In the genomic region with DNA sequence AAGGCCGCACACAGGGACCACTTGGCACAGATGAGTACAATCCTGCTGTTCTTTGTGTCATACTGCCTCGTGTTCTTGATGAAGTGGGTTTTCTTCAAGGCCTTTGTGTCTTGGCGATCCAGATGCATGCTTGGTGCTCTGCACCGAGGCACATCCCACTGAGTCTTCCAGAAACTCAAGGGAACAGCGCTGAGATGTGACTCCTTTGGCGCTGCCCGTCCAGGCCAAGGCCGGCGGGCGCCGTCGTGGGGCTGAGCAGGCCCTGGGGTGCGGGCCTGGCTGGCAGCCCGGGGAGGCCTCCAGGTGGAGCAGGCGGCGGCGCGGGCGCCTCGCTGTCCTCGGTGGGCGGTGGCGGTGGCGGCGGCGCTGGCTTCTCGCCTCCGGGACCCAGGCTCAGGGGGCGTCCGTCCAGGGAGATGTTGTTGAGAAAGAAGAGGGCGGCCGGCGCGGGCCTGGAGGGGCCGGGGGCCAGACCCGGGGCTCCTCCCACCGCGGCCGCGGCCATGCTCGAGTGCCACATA, we compare ENCODE assay signal across 7 mouse cellular contexts. TPM values are rescaled to one million over a fixed set of nuclear protein-coding genes. Genes with fewer than 3 reads are reported as not detected.
DNase-seq lines count a peak whose midpoint lies in the region; ATAC-seq and TF ChIP-seq lines count a peak whose summit lies in the region.

No protein-coding gene starts in this region.

- no peaks in the 10 kb centered on the region for H3K36me3 ChIP-seq in lung, postnatal 0 days (ENCODE audit: insufficient read depth, low read length)
- no peaks in the 10 kb centered on the region for H3K36me3 ChIP-seq in forebrain, embryonic 15.5 days
- no peaks in the 10 kb centered on the region for H3K36me3 ChIP-seq in liver, embryonic 16.5 days (ENCODE audit: control insufficient read depth, insufficient read depth)

- no peaks in the 10 kb centered on the region for H3K4me1 ChIP-seq in lung, postnatal 0 days (ENCODE audit: insufficient read depth, low read depth, low read length)
- peaks cover 5% of the 10 kb centered on the region; the same call in 1 of the 2 replicates for H3K4me1 ChIP-seq in forebrain, embryonic 15.5 days
- no peaks in the 10 kb centered on the region for H3K4me1 ChIP-seq in liver, embryonic 16.5 days (ENCODE audit: control insufficient read depth, low read depth, low read length)

- 20% methylated on average over 27 of the region's 41 CpGs for WGBS in lung, postnatal 0 days
- 13% methylated on average over 41 of the region's 41 CpGs for WGBS in forebrain, embryonic 15.5 days
- 23% methylated on average over 41 of the region's 41 CpGs for WGBS in liver, embryonic 16.5 days (ENCODE audit: insufficient replicate concordance)

- TF ChIP-seq EP300 in lung, postnatal 0 days (IDR thresholded peaks at IDR 0.05), result no peak

- no peaks in the 10 kb centered on the region for H3K27me3 ChIP-seq in lung, postnatal 0 days (replicated peaks; ENCODE audit: insufficient read depth, low read length)
- H3K27me3 ChIP-seq in forebrain, embryonic 15.5 days, result no peaks in the 10 kb centered on the region; the same call in 1 of the 2 replicates
- H3K27me3 ChIP-seq in liver, embryonic 16.5 days (ENCODE audit: control insufficient read depth, insufficient read depth, low read depth, low read length), result peaks cover 3% of the 10 kb centered on the region; the same call in 1 of the 2 replicates

- H3K9me3 ChIP-seq in lung, postnatal 0 days (ENCODE audit: low read length), result no peaks in the 10 kb centered on the region
- H3K9me3 ChIP-seq in forebrain, embryonic 15.5 days, result no peaks in the 10 kb centered on the region; the same call in 1 of the 2 replicates
- H3K9me3 ChIP-seq in liver, embryonic 16.5 days (replicated peaks; ENCODE audit: control insufficient read depth, low read length), result no peaks in the 10 kb centered on the region

- no peak for DNase-seq in lung, postnatal 0 days (ENCODE audit: low spot score)
- no peak for DNase-seq in lung, adult 18-20 months
- DNase-seq in layer of hippocampus, postnatal 14 days (ENCODE audit: low spot score in 2 of 2), result no peak
- no peak for DNase-seq in cerebellum, postnatal 36 days

- ATAC-seq in lung, postnatal 0 days, result peak; percentile 52
- peak; percentile 63 for ATAC-seq in forebrain, embryonic 15.5 days (replicated peaks)
- ATAC-seq in liver, embryonic 16.5 days (ENCODE audit: low read depth), result no peak
- ATAC-seq in erythroid progenitor cell, adult 5-6 weeks (replicated peaks; ENCODE audit: low FRiP score, poor library complexity, severe bottlenecking), result no peak

- peak overlapping the region; percentile 18; the same call in 1 of the 2 replicates for H3K4me3 ChIP-seq in lung, postnatal 0 days (ENCODE audit: low read depth, low read length)
- H3K4me3 ChIP-seq in forebrain, embryonic 15.5 days, result peak overlapping the region; percentile 36
- H3K4me3 ChIP-seq in liver, embryonic 16.5 days (ENCODE audit: low read depth, low read length), result peak overlapping the region; percentile 19; the same call in 1 of the 2 replicates

- no peak for TF ChIP-seq CTCF in lung, postnatal 0 days (IDR thresholded peaks at IDR 0.05)

- peak overlapping the region; percentile 50 for H3K4me2 ChIP-seq in lung, postnatal 0 days (replicated peaks; ENCODE audit: low read depth, low read length)
- H3K4me2 ChIP-seq in forebrain, embryonic 15.5 days (replicated peaks), result peak overlapping the region; percentile 53
- 0 out of 2 replicates have a peak overlapping the region, but pooled peaks have one; percentile 27 for H3K4me2 ChIP-seq in liver, embryonic 16.5 days (ENCODE audit: low read depth, low read length)

- no peak overlapping the region for H3K9ac ChIP-seq in lung, postnatal 0 days (replicated peaks; ENCODE audit: low read depth)
- H3K9ac ChIP-seq in forebrain, embryonic 15.5 days (replicated peaks), result peak overlapping the region; percentile 26; the same call in 1 of the 2 replicates
- H3K9ac ChIP-seq in liver, embryonic 16.5 days (ENCODE audit: low read depth, low read length), result no peak overlapping the region

- H3K27ac ChIP-seq in lung, postnatal 0 days (ENCODE audit: low read length), result no peak overlapping the region
- no peak overlapping the region for H3K27ac ChIP-seq in forebrain, embryonic 15.5 days (replicated peaks)
- no peak overlapping the region for H3K27ac ChIP-seq in liver, embryonic 16.5 days (ENCODE audit: low read length)

RNA-seq across cellular contexts. Expression of a gene that starts 6.1 kb away (rescaled TPM):
- 12.5 and 12.9 TPM in 2 replicates for polyA plus RNA-seq in lung, postnatal 0 days (2015; fragmentation: Nextera tagmentation; extraction: Ambion mirVana)
- polyA plus RNA-seq in forebrain, embryonic 15.5 days (2015; fragmentation: Nextera tagmentation; extraction: Ambion mirVana), result 33.3 and 35.1 TPM in 2 replicates
- 5.7 and 6.3 TPM in 2 replicates for polyA plus RNA-seq in liver, embryonic 16.5 days (2015; fragmentation: Nextera tagmentation; extraction: Ambion mirVana)
- total RNA-seq in erythroid progenitor cell, adult 5-6 weeks (2015; ENCODE audit: low replicate concordance), result 1.4 TPM in 1 of 2 replicates, not detected in the other
- total RNA-seq in erythroid progenitor cell, adult 5-6 weeks (2017; ENCODE audit: low replicate concordance), result 0.53 TPM in 1 of 2 replicates, not detected in the other
- total RNA-seq in layer of hippocampus, postnatal 14 days (2021), result 10 to 100 TPM; 32.4 to 33.3 TPM

RNA-seq across cellular contexts. Expression of a gene that starts 30.4 kb away (rescaled TPM):
- polyA plus RNA-seq in lung, postnatal 0 days (2015; fragmentation: Nextera tagmentation; extraction: Ambion mirVana), result not detected in 2 replicates
- polyA plus RNA-seq in forebrain, embryonic 15.5 days (2015; fragmentation: Nextera tagmentation; extraction: Ambion mirVana), result not detected in 2 replicates
- not detected in 2 replicates for polyA plus RNA-seq in liver, embryonic 16.5 days (2015; fragmentation: Nextera tagmentation; extraction: Ambion mirVana)
- not detected in 2 replicates for total RNA-seq in erythroid progenitor cell, adult 5-6 weeks (2015; ENCODE audit: low replicate concordance)
- not detected in 2 replicates for total RNA-seq in erythroid progenitor cell, adult 5-6 weeks (2017; ENCODE audit: low replicate concordance)
- not detected for total RNA-seq in layer of hippocampus, postnatal 14 days (2021)

Comparison
In these comparisons a context has a peak if more than half of its experiments do, and no peak if none do; other contexts are left out.
1. ATAC-seq: peak in lung, postnatal 0 days (single experiment) and forebrain, embryonic 15.5 days (single experiment); none in liver, embryonic 16.5 days (single experiment) and erythroid progenitor cell, adult 5-6 weeks (single experiment).
2. Peak in every context shown above with its lines, with median percentiles within 50 percentile points of each other: H3K4me2 ChIP-seq and H3K4me3 ChIP-seq.